Mouse (Mus musculus) stomach, postnatal 0 days (tissue): ENCODE results near the gene Atp5g1.

ENCODE experiments used
- CTCF ChIP-seq: IDR thresholded peaks from 2 replicates; pipeline ENCODE4 v1.5.1; 2016; ENCODE audit warnings: antibody characterized with exemption, low read depth, mild to moderate bottlenecking, moderate library complexity
- EP300 ChIP-seq: optimal IDR thresholded peaks from 2 replicates; pipeline ENCODE3; 2016; ENCODE audit warnings: antibody characterized with exemption

GRCm38 (mm10) chr11:96064521-96065214, 10.8 kb downstream of the Atp5g1 start:
- TF ChIP-seq CTCF (no peak), EP300 (no peak)
